Mouse (Mus musculus) liver, postnatal 0 days (tissue): ENCODE measurements around the gene Slc4a3.

Source experiments
- CTCF ChIP-seq: sonication (generic); IDR thresholded peaks from 2 replicates; pipeline ENCODE4 v1.5.1; 2016; ENCODE audit warnings: antibody characterized with exemption, low read depth
- EP300 ChIP-seq: IDR thresholded peaks from 2 replicates; pipeline ENCODE4 v1.6.1; 2016; ENCODE audit warnings: antibody characterized with exemption, low read depth, mild to moderate bottlenecking

DNA sequence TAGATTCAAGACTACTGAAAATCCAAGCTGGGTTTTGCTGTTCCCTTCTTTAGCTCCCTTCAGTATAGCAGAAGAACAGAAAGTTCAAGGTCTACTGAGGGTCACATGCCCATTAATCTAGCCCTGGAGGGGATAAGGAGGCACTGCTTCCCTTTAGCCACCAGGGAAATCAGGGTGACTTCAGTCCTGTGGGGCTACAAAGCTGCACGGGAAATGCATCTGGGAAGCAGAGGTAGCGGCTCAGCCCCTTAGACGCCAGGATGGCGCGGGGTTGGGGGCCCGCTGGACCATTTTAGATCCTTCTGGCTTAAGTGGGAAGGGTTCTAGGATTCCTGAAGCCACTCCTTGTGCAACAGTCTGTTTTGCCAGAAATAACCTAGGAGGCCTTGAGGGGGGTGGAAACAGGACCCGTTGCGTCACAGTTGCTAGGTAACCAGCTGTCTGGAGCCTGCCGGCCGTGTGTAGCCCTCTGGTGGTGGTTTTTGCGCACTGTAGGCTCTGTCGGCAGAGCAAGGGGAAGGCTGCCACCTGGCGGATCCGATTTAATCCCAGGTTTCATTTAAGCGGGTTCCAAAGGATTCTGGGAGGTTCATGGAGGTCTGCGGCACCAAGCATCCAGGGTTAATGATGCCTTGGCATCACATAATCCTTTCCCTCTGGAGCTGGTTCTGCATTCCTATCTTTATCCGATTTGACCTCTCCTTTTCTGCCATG, 13.3 kb downstream of the Slc4a3 start:
- peak; percentile 100 for TF ChIP-seq CTCF
- TF ChIP-seq EP300, result no peak
